Mouse (Mus musculus) lung, postnatal 0 days (tissue): ENCODE measurements at regions not wholly inside any gene's neighbourhood (a gene's known extent, or its start where the extent isn't known, plus 50 kb on each side); places are given as distances from the start of the nearest gene placed in this dataset.

Source experiments
- CTCF ChIP-seq: IDR thresholded peaks from 2 replicates; pipeline ENCODE4 v1.5.1; 2016; ENCODE audit warnings: antibody characterized with exemption, mild to moderate bottlenecking
- EP300 ChIP-seq: IDR thresholded peaks from 2 replicates; pipeline ENCODE4 v1.6.1; 2016; ENCODE audit warnings: antibody characterized with exemption, mild to moderate bottlenecking, control low read depth

DNA sequence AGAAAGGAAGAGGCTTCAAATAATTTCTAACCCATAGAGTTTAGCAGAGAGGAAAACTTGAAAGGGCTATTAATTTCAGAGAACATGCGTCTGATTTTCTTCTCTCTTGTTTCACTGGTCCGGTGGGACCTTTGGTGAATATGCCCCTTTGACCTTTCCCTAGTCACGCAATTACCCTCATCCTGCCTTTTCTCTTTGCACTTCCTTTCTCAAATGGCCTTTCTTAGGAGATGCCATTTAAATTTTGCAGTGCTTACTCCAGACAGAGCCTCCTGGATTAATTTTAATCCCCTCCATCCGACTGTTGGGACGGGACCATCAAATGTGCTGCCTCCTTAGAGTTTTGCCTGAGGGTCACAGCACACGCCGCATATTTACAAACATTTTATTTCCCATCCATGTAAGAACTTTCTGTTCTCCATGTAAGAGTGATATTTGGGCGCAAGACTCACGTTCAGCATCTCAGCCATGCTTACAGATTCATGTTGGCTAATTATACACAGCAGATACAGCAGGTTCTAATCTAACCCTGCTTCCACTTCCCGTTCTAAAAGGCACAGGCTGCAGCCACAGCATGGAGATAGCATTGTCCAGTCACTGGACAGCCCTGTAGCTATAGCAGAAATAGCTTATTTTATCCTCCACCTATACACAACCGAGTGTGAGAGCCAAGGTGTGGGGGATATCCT is 206.0 kb downstream of the Hace1 start:
- no peak for TF ChIP-seq CTCF
- no peak for TF ChIP-seq EP300
